Mouse (Mus musculus): ENCODE measurements around the gene Ramp2. TPM values are rescaled to one million over a fixed set of nuclear protein-coding genes. Genes with fewer than 3 reads are reported as not detected.

The Ramp2 gene
- 60.4 and 67.2 TPM in 2 replicates for polyA plus RNA-seq (2014; fragmentation: Nextera tagmentation; extraction: Ambion mirVana)

DNA sequence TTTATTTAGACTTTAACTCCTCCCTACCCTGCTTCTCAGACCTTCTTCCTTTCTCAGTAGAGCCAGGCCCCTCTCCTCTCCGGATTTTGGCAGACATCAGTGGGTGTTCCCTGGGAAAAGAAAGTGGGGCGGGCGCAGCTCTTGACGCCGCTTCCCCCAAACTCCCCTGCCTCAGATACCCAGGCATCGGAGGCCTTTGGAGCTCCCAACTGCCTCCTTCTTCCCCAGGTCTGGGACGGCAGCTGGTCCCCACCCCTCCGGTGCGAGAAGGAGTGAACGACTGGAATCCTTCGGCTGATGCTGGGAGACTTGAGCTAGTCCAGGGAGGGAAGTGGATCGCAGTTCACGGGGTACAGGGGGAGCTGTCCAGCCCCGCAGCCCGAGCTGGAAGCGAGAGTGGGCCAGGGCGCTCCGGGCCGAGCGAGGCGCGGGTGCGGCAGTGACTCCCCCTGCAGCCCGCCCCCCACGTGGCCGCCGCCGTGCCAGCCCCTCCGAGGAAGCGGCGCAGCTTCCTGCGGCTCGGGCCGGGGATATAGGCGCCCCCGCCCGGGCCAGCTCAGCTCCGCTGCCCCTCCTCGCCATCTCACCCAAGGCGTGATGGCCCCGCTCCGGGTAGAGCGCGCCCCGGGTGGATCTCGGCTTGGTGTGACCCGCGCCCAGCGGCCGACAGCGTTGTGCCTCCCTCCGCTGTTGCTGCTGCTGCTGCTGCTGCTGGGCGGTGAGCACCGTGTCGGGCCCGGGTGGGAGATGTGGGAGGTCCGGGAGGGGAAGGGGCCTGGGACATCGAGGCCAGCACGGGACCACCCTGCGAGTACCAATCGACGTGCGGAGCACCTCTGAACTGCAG, at the start of gene Ramp2:
TSS of gene Ramp2 (plus strand) at position 174 of the 847 bp plus-strand sequence.
- peak within 1 kb of the TSS; percentile 96 for H3K4me2 ChIP-seq (ENCODE audit: low read depth, severe bottlenecking)
- H3K27me3 ChIP-seq (ENCODE audit: control insufficient read depth, insufficient read depth, low read length): 0 out of 2 replicates have a peak, but pooled peaks cover 5% of the 10 kb centered on the region
- peak within 1 kb of the TSS; percentile 70 for H3K9ac ChIP-seq (ENCODE audit: low read length)
- peaks cover 25% of the 10 kb centered on the region for H3K4me1 ChIP-seq (ENCODE audit: control insufficient read depth, insufficient read depth, low read length)
- peak within 1 kb of the TSS; percentile 54 for H3K4me3 ChIP-seq (ENCODE audit: low read depth, low read length)
- peak; percentile 54; the same call in 1 of the 2 replicates for ATAC-seq (ENCODE audit: insufficient number of reproducible peaks, low FRiP score, low TSS enrichment, low read depth)
- H3K36me3 ChIP-seq (ENCODE audit: control insufficient read depth, insufficient read depth, low read length): no peaks in the 10 kb centered on the region
- H3K27ac ChIP-seq (replicated peaks; ENCODE audit: low read depth, low read length): peak within 1 kb of the TSS; percentile 71; the same call in 1 of the 2 replicates
- peak; percentile 66 for DNase-seq (ENCODE audit: low spot score)
- under 1% methylated on average over 61 of the region's 63 CpGs for WGBS
- H3K9me3 ChIP-seq (ENCODE audit: control insufficient read depth, low read length): no peaks in the 10 kb centered on the region

DNA sequence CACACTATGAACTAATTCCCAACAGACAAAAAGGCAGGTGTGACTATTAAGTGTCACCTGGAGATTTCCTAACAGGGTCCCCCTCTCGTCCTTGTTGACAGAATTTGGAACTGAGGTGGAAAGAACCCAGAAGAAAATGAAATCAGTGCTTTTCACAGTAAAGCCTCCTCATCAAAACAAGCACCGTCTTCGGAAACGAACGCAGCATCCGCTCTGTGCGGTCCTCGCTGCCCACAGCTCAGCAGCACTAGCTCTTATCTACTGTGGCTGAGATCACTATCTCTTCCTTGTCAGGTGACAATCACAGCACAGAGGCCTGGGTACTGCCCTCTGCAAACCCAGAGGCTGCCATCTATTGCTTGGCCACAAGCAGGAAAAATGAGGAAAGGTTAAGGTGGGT, 49.7 kb upstream of the Ramp2 start:
- H3K27ac ChIP-seq (replicated peaks; ENCODE audit: low read depth, low read length): no peak overlapping the region
- ATAC-seq (ENCODE audit: insufficient number of reproducible peaks, low FRiP score, low TSS enrichment, low read depth) (no peak), DNase-seq (ENCODE audit: low spot score) (no peak)
- H3K4me2 ChIP-seq (ENCODE audit: low read depth, severe bottlenecking): no peak overlapping the region
- no peak overlapping the region for H3K9ac ChIP-seq (ENCODE audit: low read length)
- H3K4me3 ChIP-seq (ENCODE audit: low read depth, low read length): no peak overlapping the region
- no peaks in the 10 kb centered on the region for H3K27me3 ChIP-seq (ENCODE audit: control insufficient read depth, insufficient read depth, low read length)
- no peaks in the 10 kb centered on the region for H3K9me3 ChIP-seq (ENCODE audit: control insufficient read depth, low read length)
- H3K4me1 ChIP-seq (ENCODE audit: control insufficient read depth, insufficient read depth, low read length): no peaks in the 10 kb centered on the region
- peaks cover 7% of the 10 kb centered on the region for H3K36me3 ChIP-seq (ENCODE audit: control insufficient read depth, insufficient read depth, low read length)
- WGBS: 88% methylated on average over 8 of the region's 8 CpGs

DNA sequence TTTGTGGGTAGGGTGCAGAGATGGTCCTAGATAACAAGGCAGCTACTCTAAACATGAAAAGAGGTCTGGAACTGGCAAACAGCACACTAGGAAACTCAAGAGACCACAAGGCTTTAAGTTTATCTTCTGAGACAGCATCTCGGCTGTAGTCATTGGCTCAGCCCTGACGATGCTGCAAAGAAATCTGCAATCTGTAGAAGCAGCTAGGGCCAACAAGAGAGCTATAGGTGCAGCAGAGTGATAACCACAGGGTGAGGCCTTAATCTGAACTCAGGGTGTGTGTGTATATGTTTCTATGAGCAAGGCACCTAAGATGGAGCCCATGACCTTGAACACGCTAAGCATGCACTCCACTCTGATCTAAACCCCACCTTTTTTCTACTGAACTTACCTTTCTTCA, 46.3 kb upstream of the Ramp2 start:
- Histone ChIP-seq H3K4me3 (ENCODE audit: low read depth, low read length) (no peak overlapping the region), H3K9ac (ENCODE audit: low read length) (no peak overlapping the region), H3K27me3 (ENCODE audit: control insufficient read depth, insufficient read depth, low read length) (no peaks in the 10 kb centered on the region), H3K4me2 (ENCODE audit: low read depth, severe bottlenecking) (no peak overlapping the region), H3K36me3 (ENCODE audit: control insufficient read depth, insufficient read depth, low read length) (peaks cover 9% of the 10 kb centered on the region), H3K4me1 (ENCODE audit: control insufficient read depth, insufficient read depth, low read length) (no peaks in the 10 kb centered on the region), H3K27ac (replicated peaks; ENCODE audit: low read depth, low read length) (no peak overlapping the region), H3K9me3 (ENCODE audit: control insufficient read depth, low read length) (no peaks in the 10 kb centered on the region)
- ATAC-seq (ENCODE audit: insufficient number of reproducible peaks, low FRiP score, low TSS enrichment, low read depth): no peak
- 84% methylated on average over 3 of the region's 3 CpGs for WGBS
- no peak for DNase-seq (ENCODE audit: low spot score)

DNA sequence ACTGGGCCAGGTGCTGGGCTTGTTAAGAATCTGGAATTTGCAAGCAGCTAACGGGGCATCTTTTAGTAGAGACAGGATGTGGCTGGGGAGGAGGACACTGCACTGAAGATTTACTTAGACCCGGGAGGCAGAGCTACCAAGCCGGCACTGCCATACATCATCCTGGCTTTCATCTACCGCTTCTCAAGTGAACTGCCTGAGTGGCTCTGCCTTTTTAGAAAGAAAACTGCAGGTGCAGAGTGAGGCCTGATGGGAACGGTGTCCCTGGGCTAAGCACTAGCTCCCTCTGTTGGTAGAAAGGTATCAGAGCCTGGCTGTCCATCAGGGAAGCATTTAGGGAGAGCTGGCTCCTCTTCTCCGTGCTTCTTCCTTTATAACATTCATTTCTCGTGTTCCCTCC, 44.8 kb upstream of the Ramp2 start:
- 21% methylated on average over 7 of the region's 7 CpGs for whole genome bisulfite sequencing
- H3K4me3 ChIP-seq (ENCODE audit: low read depth, low read length): no peak overlapping the region
- H3K4me2 ChIP-seq (ENCODE audit: low read depth, severe bottlenecking): no peak overlapping the region
- DNase-seq (ENCODE audit: low spot score) (peak; percentile 44), ATAC-seq (ENCODE audit: insufficient number of reproducible peaks, low FRiP score, low TSS enrichment, low read depth) (no peak)
- H3K27ac ChIP-seq (replicated peaks; ENCODE audit: low read depth, low read length): no peak overlapping the region
- H3K4me1 ChIP-seq (ENCODE audit: control insufficient read depth, insufficient read depth, low read length): no peaks in the 10 kb centered on the region
- peaks cover 9% of the 10 kb centered on the region for H3K36me3 ChIP-seq (ENCODE audit: control insufficient read depth, insufficient read depth, low read length)
- H3K9ac ChIP-seq (ENCODE audit: low read length): no peak overlapping the region
- no peaks in the 10 kb centered on the region for H3K9me3 ChIP-seq (ENCODE audit: control insufficient read depth, low read length)
- no peaks in the 10 kb centered on the region for H3K27me3 ChIP-seq (ENCODE audit: control insufficient read depth, insufficient read depth, low read length)

DNA sequence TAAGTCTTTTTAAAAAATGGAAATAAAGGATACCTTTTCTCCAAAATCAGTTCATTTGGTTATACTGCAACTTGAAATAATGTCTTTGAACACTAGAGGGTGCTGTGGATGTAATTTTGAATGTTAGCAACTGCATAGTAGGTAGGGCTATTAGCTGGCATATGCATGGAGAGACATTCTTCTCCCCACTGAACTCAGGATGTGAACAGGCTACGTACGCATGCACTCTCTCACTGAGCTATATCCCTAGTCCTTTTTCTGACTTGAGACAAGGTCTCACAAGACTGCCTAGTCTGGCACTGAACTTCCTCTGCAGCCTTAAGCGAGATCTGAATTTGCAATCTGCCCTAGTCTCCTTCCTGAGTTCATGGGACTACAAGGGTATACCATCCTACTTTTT, 33.9 kb upstream of the Ramp2 start:
- no peaks in the 10 kb centered on the region; the same call in 1 of the 2 replicates for H3K36me3 ChIP-seq (ENCODE audit: control insufficient read depth, insufficient read depth, low read length)
- 61% methylated on average over 3 of the region's 3 CpGs for WGBS
- DNase-seq (ENCODE audit: low spot score) (peak; percentile 52), ATAC-seq (ENCODE audit: insufficient number of reproducible peaks, low FRiP score, low TSS enrichment, low read depth) (no peak)
- H3K4me1 ChIP-seq (ENCODE audit: control insufficient read depth, insufficient read depth, low read length): no peaks in the 10 kb centered on the region
- no peak overlapping the region for H3K9ac ChIP-seq (ENCODE audit: low read length)
- no peaks in the 10 kb centered on the region for H3K9me3 ChIP-seq (ENCODE audit: control insufficient read depth, low read length)
- no peaks in the 10 kb centered on the region for H3K27me3 ChIP-seq (ENCODE audit: control insufficient read depth, insufficient read depth, low read length)
- no peak overlapping the region for H3K4me2 ChIP-seq (ENCODE audit: low read depth, severe bottlenecking)
- no peak overlapping the region for H3K27ac ChIP-seq (replicated peaks; ENCODE audit: low read depth, low read length)
- H3K4me3 ChIP-seq (ENCODE audit: low read depth, low read length): no peak overlapping the region

DNA sequence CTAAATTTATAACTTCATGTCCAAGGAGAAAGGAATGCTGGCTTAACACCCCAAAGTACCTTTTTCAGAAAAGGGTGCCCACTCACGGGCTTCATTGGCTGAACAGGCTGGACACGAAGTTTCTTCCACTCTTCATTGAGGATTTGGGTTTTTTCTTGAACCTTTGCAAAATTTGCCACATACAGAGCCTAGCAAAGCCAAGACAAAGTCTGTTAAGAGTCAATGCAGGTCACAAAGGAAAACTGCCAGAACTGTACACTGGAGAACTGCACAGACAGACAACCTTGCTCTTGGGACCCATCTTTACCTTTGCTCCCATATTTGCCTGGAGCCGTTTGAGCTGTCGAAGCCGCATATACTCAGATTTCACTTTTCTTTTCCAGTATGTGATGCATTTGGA, 28.9 kb upstream of the Ramp2 start:
- DNase-seq (ENCODE audit: low spot score) (no peak), ATAC-seq (ENCODE audit: insufficient number of reproducible peaks, low FRiP score, low TSS enrichment, low read depth) (no peak)
- Histone ChIP-seq H3K4me1 (ENCODE audit: control insufficient read depth, insufficient read depth, low read length) (no peaks in the 10 kb centered on the region), H3K9ac (ENCODE audit: low read length) (no peak overlapping the region), H3K4me3 (ENCODE audit: low read depth, low read length) (no peak overlapping the region), H3K36me3 (ENCODE audit: control insufficient read depth, insufficient read depth, low read length) (no peaks in the 10 kb centered on the region; the same call in 1 of the 2 replicates), H3K9me3 (ENCODE audit: control insufficient read depth, low read length) (no peaks in the 10 kb centered on the region), H3K27ac (replicated peaks; ENCODE audit: low read depth, low read length) (no peak overlapping the region), H3K27me3 (ENCODE audit: control insufficient read depth, insufficient read depth, low read length) (no peaks in the 10 kb centered on the region), H3K4me2 (ENCODE audit: low read depth, severe bottlenecking) (no peak overlapping the region)
- 90% methylated on average over 5 of the region's 5 CpGs for WGBS

DNA sequence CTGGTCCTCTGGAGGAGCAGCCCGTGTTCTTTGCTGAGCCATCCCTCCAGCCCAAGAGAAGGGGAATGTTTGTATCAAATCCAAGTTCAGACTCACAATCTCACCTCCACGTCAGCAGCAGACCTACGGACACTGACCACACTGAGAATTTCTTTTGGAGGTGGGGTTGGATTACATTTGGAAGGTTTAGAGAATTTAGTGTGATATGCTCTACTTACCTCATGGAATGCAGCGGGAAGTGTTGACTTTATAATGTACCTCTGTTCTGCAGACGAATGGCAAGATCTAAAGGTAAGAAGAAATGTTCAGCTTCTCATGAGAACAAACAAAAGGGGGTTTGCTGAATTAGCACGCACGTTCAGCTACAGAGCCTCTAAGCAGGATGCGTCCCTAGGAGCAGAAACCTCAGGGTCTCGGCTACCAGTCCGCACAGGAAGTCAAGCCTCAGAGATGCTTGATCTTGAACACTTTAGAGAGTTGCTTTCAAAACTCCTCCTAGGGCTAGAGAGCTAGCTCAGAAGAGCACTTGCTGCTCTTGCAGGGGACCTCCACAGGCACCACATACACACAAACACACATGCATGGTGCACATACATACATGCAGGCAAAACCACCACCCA, 27.3 kb upstream of the Ramp2 start:
- no peaks in the 10 kb centered on the region; the same call in 1 of the 2 replicates for H3K36me3 ChIP-seq (ENCODE audit: control insufficient read depth, insufficient read depth, low read length)
- WGBS: 86% methylated on average over 10 of the region's 10 CpGs
- H3K27me3 ChIP-seq (ENCODE audit: control insufficient read depth, insufficient read depth, low read length): no peaks in the 10 kb centered on the region
- H3K4me1 ChIP-seq (ENCODE audit: control insufficient read depth, insufficient read depth, low read length): no peaks in the 10 kb centered on the region
- DNase-seq (ENCODE audit: low spot score): no peak
- no peak overlapping the region for H3K4me3 ChIP-seq (ENCODE audit: low read depth, low read length)
- H3K4me2 ChIP-seq (ENCODE audit: low read depth, severe bottlenecking): no peak overlapping the region
- no peak for ATAC-seq (ENCODE audit: insufficient number of reproducible peaks, low FRiP score, low TSS enrichment, low read depth)
- no peak overlapping the region for H3K27ac ChIP-seq (replicated peaks; ENCODE audit: low read depth, low read length)
- H3K9ac ChIP-seq (ENCODE audit: low read length): no peak overlapping the region
- no peaks in the 10 kb centered on the region for H3K9me3 ChIP-seq (ENCODE audit: control insufficient read depth, low read length)

DNA sequence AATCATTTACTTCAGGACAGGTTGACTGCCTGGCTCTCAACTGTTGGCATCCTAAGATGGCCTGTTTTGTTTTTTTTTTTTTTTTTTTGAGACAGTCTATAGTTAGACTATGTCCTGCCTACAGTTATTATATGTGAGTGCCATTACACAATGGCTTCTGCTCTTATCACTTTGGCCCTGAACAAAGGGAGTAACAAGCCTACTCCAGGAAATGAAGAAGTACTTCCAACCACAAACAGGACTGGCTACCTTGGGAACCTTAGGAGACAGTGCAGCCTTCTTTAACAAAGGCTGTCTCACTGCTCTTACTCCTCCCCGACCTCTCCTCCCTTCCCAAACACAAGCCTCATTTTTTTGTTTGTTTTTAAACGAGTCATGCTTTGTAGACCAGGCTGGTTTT, 25.0 kb upstream of the Ramp2 start:
- 69% methylated on average over 2 of the region's 2 CpGs for WGBS
- Histone ChIP-seq H3K4me1 (ENCODE audit: control insufficient read depth, insufficient read depth, low read length) (no peaks in the 10 kb centered on the region), H3K9ac (ENCODE audit: low read length) (no peak overlapping the region), H3K36me3 (ENCODE audit: control insufficient read depth, insufficient read depth, low read length) (no peaks in the 10 kb centered on the region), H3K4me3 (ENCODE audit: low read depth, low read length) (no peak overlapping the region), H3K27me3 (ENCODE audit: control insufficient read depth, insufficient read depth, low read length) (no peaks in the 10 kb centered on the region), H3K4me2 (ENCODE audit: low read depth, severe bottlenecking) (no peak overlapping the region), H3K9me3 (ENCODE audit: control insufficient read depth, low read length) (no peaks in the 10 kb centered on the region), H3K27ac (replicated peaks; ENCODE audit: low read depth, low read length) (0 out of 2 replicates have a peak overlapping the region, but pooled peaks have one; percentile 8)
- no peak for ATAC-seq (ENCODE audit: insufficient number of reproducible peaks, low FRiP score, low TSS enrichment, low read depth)
- DNase-seq (ENCODE audit: low spot score): no peak

Data from limb, embryonic 11.5 days (tissue).